15 mouse cellular contexts compared by ENCODE assay signal in genomic region chr7:143503926-143504325, GRCm38 (mm10). TPM values are rescaled to one million over a fixed set of nuclear protein-coding genes. Genes with fewer than 3 reads are reported as not detected.
"Had no signal": no experiment of that assay in that cellular context is flagged by ENCODE, and none has a peak within 500 bp of the region (broad histone marks: within the 10 kb centered on the region; RNA-seq: fewer than 3 reads in every experiment).

No protein-coding gene starts in this region.

- DNase-seq: liver, postnatal 0 days; lung, adult 2 months; lung, postnatal 14 days; lung, postnatal 36 days; right cerebral cortex, postnatal 14 days; thymus, adult 18-20 months; thymus, postnatal 14 days; thymus, postnatal 36 days had no signal

- H3K36me3 ChIP-seq: lung, embryonic 15.5 days; midbrain, embryonic 13.5 days; midbrain, embryonic 15.5 days; neural tube, embryonic 12.5 days had no signal

- H3K27ac ChIP-seq: lung, embryonic 15.5 days; macrophage; midbrain, embryonic 13.5 days; midbrain, embryonic 15.5 days; neural tube, embryonic 12.5 days had no signal

- H3K4me3 ChIP-seq: lung, embryonic 15.5 days; megakaryocyte, embryonic 14.5 days; midbrain, embryonic 13.5 days; midbrain, embryonic 15.5 days; neural tube, embryonic 12.5 days had no signal

- H3K9me3 ChIP-seq: lung, embryonic 15.5 days; megakaryocyte, embryonic 14.5 days; midbrain, embryonic 13.5 days; midbrain, embryonic 15.5 days; neural tube, embryonic 12.5 days had no signal

RNA-seq across cellular contexts. Expression of gene Phlda2, which starts 1.0 kb away (rescaled TPM):
- polyA plus RNA-seq: macrophage; neural tube, embryonic 14.5 days had no signal
